Mouse (Mus musculus) liver, embryonic 14.5 days (tissue): ENCODE data around the gene Zfp740.

Experiments
- CTCF ChIP-seq: IDR thresholded peaks from 2 replicates; pipeline ENCODE4 v1.5.1; 2016; ENCODE audit warnings: antibody characterized with exemption, low read depth, control low read depth
- EP300 ChIP-seq: IDR thresholded peaks from 2 replicates; pipeline ENCODE4 v1.6.1; 2016; ENCODE audit warnings: antibody characterized with exemption, low read depth

DNA sequence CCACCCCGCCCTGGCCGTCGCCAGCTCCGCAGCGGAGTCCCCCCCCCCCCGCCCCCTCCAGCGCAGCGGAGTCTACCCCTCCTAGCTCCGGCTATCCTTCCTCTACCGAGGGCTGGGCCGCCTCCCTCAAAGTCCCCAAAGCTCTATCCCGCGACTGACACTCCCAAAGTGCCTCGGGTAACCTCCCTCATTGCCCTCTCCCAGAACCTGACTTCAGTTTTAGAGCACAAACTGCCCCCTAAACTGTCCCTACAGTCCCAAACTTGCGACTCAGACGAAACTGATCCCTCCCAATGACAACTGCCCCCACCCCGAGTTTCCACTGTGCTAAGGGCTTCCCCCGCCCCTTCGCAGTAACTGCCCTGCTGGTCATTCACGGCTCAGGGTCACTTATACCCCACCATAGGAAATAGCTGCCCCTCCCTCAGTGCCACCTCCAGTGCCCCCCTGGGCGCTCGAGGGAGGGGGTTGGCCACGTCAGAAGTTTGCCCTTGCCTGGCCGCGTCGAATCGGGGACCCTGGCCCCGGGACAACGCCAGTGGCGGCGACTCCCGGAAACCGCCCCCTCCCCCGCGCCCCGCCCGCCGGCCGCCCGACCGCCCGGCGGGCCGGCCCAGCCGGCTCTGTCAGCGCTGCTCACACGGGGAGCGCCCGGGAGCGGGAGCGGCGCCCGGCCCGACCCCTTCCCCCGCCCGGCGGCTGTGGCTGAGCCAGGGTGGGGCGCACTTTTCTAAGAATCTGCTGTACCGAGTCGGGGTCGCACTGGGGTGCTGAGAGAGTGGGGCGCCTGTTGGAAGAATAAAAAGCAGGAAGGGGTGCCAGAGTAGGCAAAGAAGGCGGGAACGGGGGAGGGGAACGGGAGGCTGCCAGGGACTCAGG lies 44.4 kb downstream of the Zfp740 start:
- TF ChIP-seq CTCF (no peak), EP300 (no peak)
